14 mouse cellular contexts compared by ENCODE assay signal in genomic region chr16:92382508-92382907, GRCm38 (mm10). TPM values are rescaled to one million over a fixed set of nuclear protein-coding genes. Genes with fewer than 3 reads are reported as not detected.
A peak's percentile ranks its signal among the peaks of the same experiment; 100 is the strongest.
DNase-seq lines count a peak whose midpoint lies in the region; ATAC-seq and TF ChIP-seq lines count a peak whose summit lies in the region.
"Had no signal": no experiment of that assay in that cellular context is flagged by ENCODE, and none has a peak within 500 bp of the region (broad histone marks: within the 10 kb centered on the region; RNA-seq: fewer than 3 reads in every experiment).

No protein-coding gene starts in this region.

- H3K4me3 ChIP-seq in lung, embryonic 14.5 days (ENCODE audit: low read depth, low read length) = no peak overlapping the region
- H3K4me3 ChIP-seq: gastrocnemius, adult 2 months; heart, embryonic 15.5 days; liver, embryonic 15.5 days had no signal

- H3K4me1 ChIP-seq in lung, embryonic 14.5 days (ENCODE audit: insufficient read depth) = no peaks in the 10 kb centered on the region
- H3K4me1 ChIP-seq: liver, embryonic 15.5 days had no signal

- no peak overlapping the region for H3K9ac ChIP-seq in lung, embryonic 14.5 days
- H3K9ac ChIP-seq: heart, embryonic 15.5 days; liver, embryonic 15.5 days had no signal

- ATAC-seq in lung, embryonic 14.5 days (ENCODE audit: insufficient read depth) = peak; percentile 56; the same call in 1 of the 2 replicates

- no peak overlapping the region for H3K27ac ChIP-seq in lung, embryonic 14.5 days (ENCODE audit: low read depth)
- H3K27ac ChIP-seq: gastrocnemius, adult 2 months; heart, embryonic 15.5 days; kidney, postnatal 0 days; liver, embryonic 15.5 days had no signal

- H3K9me3 ChIP-seq in lung, embryonic 14.5 days (ENCODE audit: low read depth, low read length) = no peaks in the 10 kb centered on the region
- H3K9me3 ChIP-seq: heart, embryonic 15.5 days; liver, embryonic 15.5 days had no signal

- no peak overlapping the region for H3K4me2 ChIP-seq in lung, embryonic 14.5 days
- H3K4me2 ChIP-seq: heart, embryonic 15.5 days; liver, embryonic 15.5 days had no signal

- no peak for TF ChIP-seq CTCF in lung, embryonic 14.5 days (IDR thresholded peaks at IDR 0.05; ENCODE audit: low read depth)

- H3K36me3 ChIP-seq in lung, embryonic 14.5 days (ENCODE audit: insufficient read depth) = no peaks in the 10 kb centered on the region
- H3K36me3 ChIP-seq: heart, embryonic 15.5 days; liver, embryonic 15.5 days had no signal

- H3K27me3 ChIP-seq in lung, embryonic 14.5 days (ENCODE audit: insufficient read depth, low read length) = no peaks in the 10 kb centered on the region
- H3K27me3 ChIP-seq: heart, embryonic 15.5 days; liver, embryonic 15.5 days had no signal

- peak; percentile 60 for DNase-seq in lung, embryonic 14.5 days
- DNase-seq in lung, postnatal 14 days = no peak
- peak; percentile 59 to 61 for DNase-seq in frontal cortex, postnatal 14 days (ENCODE audit: low spot score in 2 of 2)
- DNase-seq in left cerebral cortex, adult 18-20 months (ENCODE audit: low spot score in 2 of 2) = peak; percentile 55 to 64
- peak; percentile 62 for DNase-seq in right cerebral cortex, postnatal 25 days
- no peak for DNase-seq in adrenal gland, postnatal 4 days (ENCODE audit: low spot score in 2 of 2)
- DNase-seq in thymus, postnatal 14 days = no peak
- DNase-seq: gastrocnemius, adult 2 months; thymus, postnatal 36 days had no signal

- WGBS in lung, embryonic 14.5 days = 54% methylated on average over 6 of the region's 6 CpGs

RNA-seq across cellular contexts. Expression of gene Kcne1, which starts 23.2 kb away (rescaled TPM):
- 0.22 TPM in 1 of 2 replicates, not detected in the other for polyA plus RNA-seq in lung, embryonic 14.5 days (2014; fragmentation: Nextera tagmentation; extraction: Ambion mirVana)
- total RNA-seq in left cerebral cortex, adult 18-20 months (2021) = not detected
- under 1 TPM in 1 of 2 experiments, not detected in 1; 0.34 TPM for total RNA-seq in adrenal gland, postnatal 4 days (2021)
- total RNA-seq: gastrocnemius, adult 2 months; monocyte, adult 5-6 weeks had no signal
- polyA plus RNA-seq: cortical plate, adult 2 months; liver, embryonic 15.5 days had no signal

Comparison
In these comparisons a context has a peak if more than half of its experiments do, and no peak if none do; other contexts are left out.
1. DNase-seq: peak in lung, embryonic 14.5 days (single experiment), frontal cortex, postnatal 14 days (2 of 2), left cerebral cortex, adult 18-20 months (2 of 2) and right cerebral cortex, postnatal 25 days (single experiment); none in lung, postnatal 14 days (single experiment), adrenal gland, postnatal 4 days (0 of 2) and thymus, postnatal 14 days (single experiment).